Mouse (Mus musculus) stomach, postnatal 0 days (tissue): ENCODE measurements around the gene Mex3d.

Source experiments
- CTCF ChIP-seq: IDR thresholded peaks from 2 replicates; pipeline ENCODE4 v1.5.1; 2016; ENCODE audit warnings: antibody characterized with exemption, low read depth, mild to moderate bottlenecking, moderate library complexity
- EP300 ChIP-seq: optimal IDR thresholded peaks from 2 replicates; pipeline ENCODE3; 2016; ENCODE audit warnings: antibody characterized with exemption

DNA sequence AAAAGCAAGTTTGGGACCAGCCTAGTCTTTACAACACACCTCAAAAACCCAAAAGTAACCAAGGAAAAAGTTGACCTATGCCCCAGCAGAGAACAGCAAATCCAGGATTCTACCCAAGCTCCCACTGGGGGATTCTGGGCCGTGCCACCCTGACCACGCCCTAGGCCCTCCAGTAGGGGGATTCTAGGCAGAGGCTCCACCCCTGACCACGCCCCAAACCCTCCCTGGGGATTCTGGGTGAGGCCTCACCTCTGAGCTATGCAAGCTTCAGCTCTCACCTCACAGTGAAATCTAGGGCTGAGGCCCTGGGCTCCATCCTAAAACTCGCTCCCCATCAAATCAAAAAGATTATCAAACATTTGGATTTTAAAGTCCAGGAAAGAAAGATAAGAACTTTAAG is 36.1 kb upstream of the Mex3d start:
- TF ChIP-seq CTCF (no peak), EP300 (no peak)
